Mouse (Mus musculus) liver, embryonic 16.5 days (tissue): Measurements from ENCODE around the gene Tmc5. TPM values are rescaled to one million over a fixed set of nuclear protein-coding genes. Genes with fewer than 3 reads are reported as not detected.

ENCODE experiments used
- ATAC-seq: fragments of 200-750 bp; cut with Nextera tagmentation; 2 replicates; pipeline ENCODE4 v1.8.0; 2017; ENCODE audit warnings: low read depth, mild to moderate bottlenecking, moderate number of reproducible peaks, moderate library complexity
- H3K27ac ChIP-seq: fragments of 300-500 bp; sonication (generic); 2 replicates; pipeline ENCODE4 v1.5.1; 2014; ENCODE audit warnings: mild to moderate bottlenecking, low read length
- H3K27me3 ChIP-seq: fragments of 300-500 bp; sonication (generic); 2 replicates; pipeline ENCODE4 v1.6.1; 2014; ENCODE audit warnings: low read depth, low read length, mixed read lengths; ENCODE audit not compliant: control insufficient read depth, insufficient read depth
- H3K36me3 ChIP-seq: fragments of 300-500 bp; sonication (generic); 2 replicates; pipeline ENCODE4 v1.6.1; 2014; ENCODE audit warnings: mild to moderate bottlenecking; ENCODE audit not compliant: control insufficient read depth, insufficient read depth
- H3K4me1 ChIP-seq: fragments of 300-500 bp; sonication (generic); 2 replicates; pipeline ENCODE4 v1.6.1; 2014; ENCODE audit warnings: low read depth, low read length, mixed read lengths; ENCODE audit not compliant: control insufficient read depth
- H3K4me2 ChIP-seq: fragments of 300-500 bp; sonication (generic); 2 replicates; pipeline ENCODE4 v1.6.1; 2014; ENCODE audit warnings: low read depth, low read length, mixed read lengths
- H3K4me3 ChIP-seq: fragments of 300-500 bp; sonication (generic); 2 replicates; pipeline ENCODE4 v1.5.1; 2014; ENCODE audit warnings: low read depth, mild to moderate bottlenecking, low read length
- H3K9ac ChIP-seq: fragments of 300-500 bp; sonication (generic); 2 replicates; pipeline ENCODE4 v1.6.1; 2014; ENCODE audit warnings: low read depth, low read length
- H3K9me3 ChIP-seq: fragments of 300-500 bp; sonication (generic); replicated peaks from 2 replicates; pipeline ENCODE4 v1.6.1; 2016; ENCODE audit warnings: low read length; ENCODE audit not compliant: control insufficient read depth
- WGBS: fragments of 180-500 bp; shearing (Covaris S2); extraction: QIAGEN DNeasy Blood & Tissue Kit; methylation state at CpG from one replicate; pipeline ENCODE4 v1.1.7; 2014; ENCODE audit not compliant: insufficient replicate concordance; 5-methylcytosine and 5-hydroxymethylcytosine counted together
- polyA plus RNA-seq: library from polyadenylated mRNA; unstranded; fragments of >200 nt; fragmentation: Nextera tagmentation; extraction: Ambion mirVana; gene quantifications from 2 replicates; pipeline ENCODE4 v1.2.1, GENCODE M21; 2015

The Tmc5 gene
- polyA plus RNA-seq, 1 experiment from 2014 or later = 0.28 TPM

GRCm38 (mm10) chr7:118595228-118595627 lies 1.9 kb upstream of the Tmc5 start:
- ATAC-seq = peak; percentile 61
- H3K9ac ChIP-seq = no peak overlapping the region
- no peaks in the 10 kb centered on the region; the same call in 1 of the 2 replicates for H3K4me1 ChIP-seq
- H3K4me3 ChIP-seq = 0 out of 2 replicates have a peak overlapping the region, but pooled peaks have one; percentile 5
- peak overlapping the region; percentile 35 for H3K4me2 ChIP-seq
- no peak overlapping the region for H3K27ac ChIP-seq
- H3K36me3 ChIP-seq = no peaks in the 10 kb centered on the region
- no peaks in the 10 kb centered on the region for H3K9me3 ChIP-seq
- H3K27me3 ChIP-seq = peaks cover 27% of the 10 kb centered on the region
- 3% methylated on average over 14 of the region's 14 CpGs for WGBS

GRCm38 (mm10) chr7:118596271-118596670 lies 826 bp upstream of the Tmc5 start:
- Histone ChIP-seq H3K4me2 (no peak overlapping the region), H3K9ac (no peak overlapping the region), H3K27me3 (peaks cover 27% of the 10 kb centered on the region), H3K4me1 (no peaks in the 10 kb centered on the region; the same call in 1 of the 2 replicates), H3K27ac (no peak overlapping the region), H3K36me3 (no peaks in the 10 kb centered on the region), H3K9me3 (no peaks in the 10 kb centered on the region), H3K4me3 (no peak overlapping the region)
- no peak for ATAC-seq
- 57% methylated on average over 11 of the region's 11 CpGs for WGBS

- H3K4me2 ChIP-seq = no peak overlapping the region
- WGBS = 36% methylated on average over 12 of the region's 12 CpGs
- H3K9ac ChIP-seq = no peak overlapping the region
- H3K4me1 ChIP-seq = no peaks in the 10 kb centered on the region
- ATAC-seq = no peak
- no peaks in the 10 kb centered on the region for H3K36me3 ChIP-seq
- H3K27me3 ChIP-seq = peaks cover 20% of the 10 kb centered on the region
- H3K9me3 ChIP-seq = no peaks in the 10 kb centered on the region
- H3K27ac ChIP-seq = no peak overlapping the region
- H3K4me3 ChIP-seq = no peak overlapping the region
These were observed 3.0 kb downstream of the Tmc5 start for GRCm38 (mm10) chr7:118599954-118600631.

DNA sequence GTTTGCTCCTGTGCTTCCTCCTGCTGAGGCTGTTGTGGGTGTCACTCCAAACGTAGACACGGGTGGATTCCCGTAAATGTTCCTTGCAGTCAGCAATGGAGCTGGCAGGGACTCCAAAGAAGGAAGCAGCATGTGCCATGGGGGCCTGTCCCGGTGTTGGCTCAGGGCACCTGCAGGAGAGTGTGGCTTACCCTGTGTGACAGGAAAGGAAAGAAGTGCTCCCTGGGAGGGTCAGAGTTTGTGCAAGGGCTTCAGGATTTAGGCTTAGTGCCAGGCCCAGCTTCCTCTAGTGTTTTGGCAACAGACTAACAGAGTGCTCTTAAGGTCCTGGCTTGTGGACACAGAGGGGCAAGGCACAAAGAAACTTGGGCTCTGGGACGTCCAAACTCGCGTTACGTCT lies 7.7 kb downstream of the Tmc5 start:
- no peak overlapping the region for H3K4me3 ChIP-seq
- no peak overlapping the region for H3K4me2 ChIP-seq
- ATAC-seq = no peak
- WGBS = 70% methylated on average over 8 of the region's 8 CpGs
- H3K9me3 ChIP-seq = no peaks in the 10 kb centered on the region
- H3K27me3 ChIP-seq = no peaks in the 10 kb centered on the region
- H3K36me3 ChIP-seq = no peaks in the 10 kb centered on the region
- H3K9ac ChIP-seq = no peak overlapping the region
- H3K4me1 ChIP-seq = no peaks in the 10 kb centered on the region
- no peak overlapping the region for H3K27ac ChIP-seq

GRCm38 (mm10) chr7:118609815-118610214 lies 12.7 kb downstream of the Tmc5 start:
- H3K36me3 ChIP-seq = no peaks in the 10 kb centered on the region
- WGBS = 71% methylated on average over 7 of the region's 7 CpGs
- no peak overlapping the region for H3K4me3 ChIP-seq
- no peak overlapping the region for H3K4me2 ChIP-seq
- no peaks in the 10 kb centered on the region for H3K4me1 ChIP-seq
- no peaks in the 10 kb centered on the region for H3K9me3 ChIP-seq
- ATAC-seq = no peak
- no peak overlapping the region for H3K27ac ChIP-seq
- H3K9ac ChIP-seq = no peak overlapping the region
- H3K27me3 ChIP-seq = no peaks in the 10 kb centered on the region

- no peaks in the 10 kb centered on the region for H3K36me3 ChIP-seq
- no peaks in the 10 kb centered on the region for H3K4me1 ChIP-seq
- H3K4me2 ChIP-seq = no peak overlapping the region
- H3K9ac ChIP-seq = no peak overlapping the region
- H3K4me3 ChIP-seq = no peak overlapping the region
- 74% methylated on average over 13 of the region's 13 CpGs for WGBS
- no peak for ATAC-seq
- H3K27ac ChIP-seq = no peak overlapping the region
- H3K27me3 ChIP-seq = no peaks in the 10 kb centered on the region
- no peaks in the 10 kb centered on the region for H3K9me3 ChIP-seq
These were observed 13.6 kb downstream of the Tmc5 start for GRCm38 (mm10) chr7:118610721-118611120.

GRCm38 (mm10) chr7:118611185-118611749 lies 14.2 kb downstream of the Tmc5 start:
- Histone ChIP-seq H3K9me3 (no peaks in the 10 kb centered on the region), H3K4me3 (no peak overlapping the region), H3K36me3 (no peaks in the 10 kb centered on the region), H3K27me3 (no peaks in the 10 kb centered on the region), H3K9ac (no peak overlapping the region), H3K4me1 (no peaks in the 10 kb centered on the region), H3K4me2 (no peak overlapping the region), H3K27ac (no peak overlapping the region)
- ATAC-seq = 0 out of 2 replicates have a peak, but pooled peaks have one; percentile 16
- WGBS = 65% methylated on average over 4 of the region's 4 CpGs

DNA sequence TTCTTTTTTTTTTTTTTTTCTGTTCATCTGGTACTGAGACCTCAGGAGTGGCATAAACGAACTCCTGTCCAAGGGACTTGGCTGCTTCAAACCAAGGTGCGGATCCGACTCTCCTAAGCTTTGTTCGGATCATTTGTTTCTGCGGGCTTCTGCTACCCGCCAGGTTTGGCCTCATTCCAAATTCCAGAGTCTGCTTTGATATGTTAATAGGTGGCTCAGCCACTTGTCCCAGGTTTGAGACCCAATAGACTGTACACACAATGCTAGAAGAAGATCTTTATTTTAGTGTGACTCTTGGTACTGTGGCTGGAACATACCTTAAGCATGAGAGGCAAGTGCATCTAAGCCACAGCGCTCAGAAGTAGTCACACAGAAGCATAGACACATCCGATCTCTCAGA lies 14.8 kb downstream of the Tmc5 start:
- Histone ChIP-seq H3K27ac (no peak overlapping the region), H3K4me2 (no peak overlapping the region), H3K9ac (no peak overlapping the region), H3K9me3 (no peaks in the 10 kb centered on the region), H3K27me3 (no peaks in the 10 kb centered on the region), H3K4me1 (no peaks in the 10 kb centered on the region), H3K36me3 (no peaks in the 10 kb centered on the region), H3K4me3 (no peak overlapping the region)
- 70% methylated on average over 8 of the region's 8 CpGs for WGBS
- ATAC-seq = no peak

DNA sequence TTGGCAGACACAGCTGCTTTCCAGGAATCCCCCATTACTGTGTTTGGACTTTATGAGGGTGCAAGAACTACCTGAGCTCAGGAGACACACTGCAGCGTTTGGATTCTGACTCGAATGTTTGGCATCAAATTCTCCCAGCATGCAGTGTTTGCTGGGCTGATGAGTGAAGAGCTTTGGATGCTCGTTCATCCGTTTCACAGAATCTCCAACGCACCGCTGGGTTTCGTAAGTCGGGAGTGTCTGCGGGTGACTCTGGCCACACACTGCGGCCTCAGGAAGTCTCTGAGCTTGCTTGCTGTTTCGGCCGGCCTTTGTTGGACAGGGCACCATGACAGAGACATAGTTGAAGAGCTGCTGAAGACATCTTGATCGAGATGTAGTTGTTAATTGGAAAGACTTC lies 17.0 kb downstream of the Tmc5 start:
- no peak overlapping the region for H3K4me2 ChIP-seq
- H3K27ac ChIP-seq = no peak overlapping the region
- no peaks in the 10 kb centered on the region for H3K36me3 ChIP-seq
- H3K9ac ChIP-seq = no peak overlapping the region
- no peaks in the 10 kb centered on the region for H3K4me1 ChIP-seq
- 62% methylated on average over 13 of the region's 13 CpGs for WGBS
- no peak for ATAC-seq
- H3K27me3 ChIP-seq = no peaks in the 10 kb centered on the region
- no peak overlapping the region for H3K4me3 ChIP-seq
- no peaks in the 10 kb centered on the region for H3K9me3 ChIP-seq
